In genomic region chr7:82870148-82870513, GRCm38 (mm10) we compare ENCODE assay signal across 8 mouse cellular contexts. TPM values are rescaled to one million over a fixed set of nuclear protein-coding genes. Genes with fewer than 3 reads are reported as not detected.
DNase-seq lines count a peak whose midpoint lies in the region; ATAC-seq and TF ChIP-seq lines count a peak whose summit lies in the region.

No protein-coding gene starts in this region.

- H3K9me3 ChIP-seq in kidney, postnatal 0 days (replicated peaks; ENCODE audit: low read length), result no peaks in the 10 kb centered on the region
- H3K9me3 ChIP-seq in forebrain, embryonic 10.5 days, result no peaks in the 10 kb centered on the region
- no peaks in the 10 kb centered on the region for H3K9me3 ChIP-seq in intestine, embryonic 16.5 days (ENCODE audit: control insufficient read depth, low read length)

- no peak for ATAC-seq in kidney, postnatal 0 days (replicated peaks; ENCODE audit: low FRiP score, low read depth)
- no peak for ATAC-seq in intestine, embryonic 16.5 days

- no peak overlapping the region for H3ac ChIP-seq in myocyte (ENCODE audit: control insufficient read depth, insufficient read length)

- H3K36me3 ChIP-seq in kidney, postnatal 0 days (ENCODE audit: insufficient read depth, low read length), result no peaks in the 10 kb centered on the region
- peaks cover 36% of the 10 kb centered on the region for H3K36me3 ChIP-seq in forebrain, embryonic 10.5 days (replicated peaks)
- no peaks in the 10 kb centered on the region for H3K36me3 ChIP-seq in intestine, embryonic 16.5 days (ENCODE audit: control insufficient read depth, insufficient read depth, low read length)
- peaks cover 15% of the 10 kb centered on the region for H3K36me3 ChIP-seq in myocyte (ENCODE audit: control insufficient read depth, insufficient read depth)

- peaks cover 35% of the 10 kb centered on the region for H3K79me2 ChIP-seq in myocyte (ENCODE audit: control insufficient read depth, insufficient read depth)

- TF ChIP-seq POLR2A in myocyte (IDR thresholded peaks at IDR 0.05; ENCODE audit: insufficient read length, low read depth), result no peak

- H3K9ac ChIP-seq in kidney, postnatal 0 days (ENCODE audit: low read depth, low read length), result peak overlapping the region; percentile 88
- H3K9ac ChIP-seq in intestine, embryonic 16.5 days (ENCODE audit: low read depth, low read length), result peak overlapping the region; percentile 81

- H3K4me3 ChIP-seq in kidney, postnatal 0 days (replicated peaks; ENCODE audit: low read depth, low read length), result peak overlapping the region; percentile 74
- peak overlapping the region; percentile 99 for H3K4me3 ChIP-seq in forebrain, embryonic 10.5 days
- H3K4me3 ChIP-seq in intestine, embryonic 16.5 days (ENCODE audit: low read length), result peak overlapping the region; percentile 80
- H3K4me3 ChIP-seq in myocyte, result peak overlapping the region; percentile 98

- no peak for TF ChIP-seq CTCF in kidney, postnatal 0 days (IDR thresholded peaks at IDR 0.05; ENCODE audit: low read depth)

- no peak overlapping the region for H3K27ac ChIP-seq in kidney, postnatal 0 days
- peak overlapping the region; percentile 100 for H3K27ac ChIP-seq in forebrain, embryonic 10.5 days
- H3K27ac ChIP-seq in intestine, embryonic 16.5 days (ENCODE audit: low read length), result no peak overlapping the region

- H3K4me1 ChIP-seq in kidney, postnatal 0 days (replicated peaks; ENCODE audit: insufficient read depth, low read length), result peaks cover 14% of the 10 kb centered on the region
- peaks cover 42% of the 10 kb centered on the region for H3K4me1 ChIP-seq in forebrain, embryonic 10.5 days
- H3K4me1 ChIP-seq in intestine, embryonic 16.5 days (ENCODE audit: control insufficient read depth, insufficient read depth, low read length), result peaks cover 21% of the 10 kb centered on the region

- H3K27me3 ChIP-seq in kidney, postnatal 0 days (ENCODE audit: insufficient read depth, low read length), result no peaks in the 10 kb centered on the region
- H3K27me3 ChIP-seq in forebrain, embryonic 10.5 days (ENCODE audit: poor library complexity, severe bottlenecking), result no peaks in the 10 kb centered on the region
- H3K27me3 ChIP-seq in intestine, embryonic 16.5 days (replicated peaks; ENCODE audit: control insufficient read depth, insufficient read depth, low read length), result no peaks in the 10 kb centered on the region; the same call in 1 of the 2 replicates
- H3K27me3 ChIP-seq in myocyte (ENCODE audit: control insufficient read depth, insufficient read depth, insufficient read length), result no peaks in the 10 kb centered on the region

- H3K4me2 ChIP-seq in kidney, postnatal 0 days (ENCODE audit: low read length), result peak overlapping the region; percentile 59
- peak overlapping the region; percentile 95 for H3K4me2 ChIP-seq in intestine, embryonic 16.5 days (ENCODE audit: low read depth, low read length)
- H3K4me2 ChIP-seq in myocyte (ENCODE audit: low read depth), result peak overlapping the region; percentile 15

- WGBS in kidney, postnatal 0 days, result 39% methylated on average over 18 of the region's 18 CpGs
- WGBS in forebrain, embryonic 10.5 days, result 20% methylated on average over 18 of the region's 18 CpGs
- WGBS in intestine, embryonic 16.5 days, result 38% methylated on average over 18 of the region's 18 CpGs

- DNase-seq in kidney, postnatal 0 days (ENCODE audit: low spot score), result no peak
- no peak for DNase-seq in kidney, postnatal 10 days
- DNase-seq in forebrain, embryonic 10.5 days (ENCODE audit: extremely low spot score, low spot score), result no peak
- DNase-seq in cerebellum, adult 11 months, result no peak
- DNase-seq in embryo, embryonic 10.5 days (ENCODE audit: low spot score), result no peak
- DNase-seq in cerebellum, postnatal 14 days, result no peak

TF ChIP-seq in myocyte, 11 proteins besides CTCF, POLR2A, EP300 and RAD21:
- TF ChIP-seq SRF (IDR thresholded peaks at IDR 0.05; ENCODE audit: control insufficient read depth, insufficient read length, low read depth), result no peak
- TF ChIP-seq REST (IDR thresholded peaks at IDR 0.05; ENCODE audit: insufficient read depth, insufficient read length), result no peak
- no peak for TF ChIP-seq USF1 (IDR thresholded peaks at IDR 0.05; ENCODE audit: low read depth)
- TF ChIP-seq TCF12 (IDR thresholded peaks at IDR 0.05; ENCODE audit: insufficient read depth, poor library complexity, severe bottlenecking), result no peak
- no peak for TF ChIP-seq CEBPB (IDR thresholded peaks at IDR 0.05; ENCODE audit: insufficient read depth, poor library complexity, severe bottlenecking)
- TF ChIP-seq MYOG (IDR thresholded peaks at IDR 0.05; ENCODE audit: control insufficient read depth in 1 of 3, insufficient read depth in 1 of 3, insufficient read length in 2 of 3, low read depth in 2 of 3), result no peak
- no peak for TF ChIP-seq E2F4 (IDR thresholded peaks at IDR 0.05; ENCODE audit: insufficient read depth)
- TF ChIP-seq MAX (IDR thresholded peaks at IDR 0.05; ENCODE audit: low read depth), result no peak
- TF ChIP-seq TCF3 (IDR thresholded peaks at IDR 0.05; ENCODE audit: insufficient read length, low read depth), result no peak
- TF ChIP-seq MYOD1 (IDR thresholded peaks at IDR 0.05; ENCODE audit: control insufficient read depth in 1 of 3, insufficient read length in 2 of 3, low read depth in 2 of 3), result no peak
- no peak for TF ChIP-seq POLR2AphosphoS2 (IDR thresholded peaks at IDR 0.05; ENCODE audit: insufficient read length, low read depth)
TF ChIP-seq in myocyte: peak in this region for 0.

RNA-seq across cellular contexts. Expression of gene Mex3b, which starts 3.0 kb away (rescaled TPM):
- 11.2 and 11.3 TPM in 2 replicates for polyA plus RNA-seq in kidney, postnatal 0 days (2015; fragmentation: Nextera tagmentation; extraction: Ambion mirVana)
- polyA plus RNA-seq in forebrain, embryonic 10.5 days (2016; fragmentation: Nextera tagmentation; extraction: Ambion mirVana), result 23.8 and 24.2 TPM in 2 replicates
- 4.8 TPM in 2 replicates for polyA plus RNA-seq in intestine, embryonic 16.5 days (2015; fragmentation: Nextera tagmentation; extraction: Ambion mirVana)
- 9.9 TPM for polyA plus RNA-seq in myocyte (2012; fragmentation: generic; extraction: Trizol)

Comparison
In these comparisons a context has a peak if more than half of its experiments do, and no peak if none do; other contexts are left out.
1. H3K4me2 ChIP-seq: peak in every context shown above with its lines; median percentile 95 in intestine, embryonic 16.5 days; 59 in kidney, postnatal 0 days; 15 in myocyte.